Mouse (Mus musculus) C2C12 (cell line): Measurements from ENCODE around the gene 1110051M20Rik.

Experiments
- CEBPB ChIP-seq: IDR thresholded peaks from one replicate; pipeline ENCODE4 v1.6.1; 2011; ENCODE audit warnings: low read depth, mild to moderate bottlenecking, control low read depth, moderate library complexity
- CTCF ChIP-seq: IDR thresholded peaks from one replicate; pipeline ENCODE4 v1.5.1; 2011; ENCODE audit not compliant: control insufficient read depth, insufficient read depth, insufficient read length
- FOSL1 ChIP-seq: IDR thresholded peaks from one replicate; pipeline ENCODE4 v1.8.0; 2011; ENCODE audit warnings: mild to moderate bottlenecking, low read length; ENCODE audit not compliant: poor library complexity, insufficient read depth, severe bottlenecking
- MAX ChIP-seq: IDR thresholded peaks from one replicate; pipeline ENCODE4 v1.6.1; 2011; ENCODE audit warnings: mild to moderate bottlenecking, control low read depth
- MYOD1 ChIP-seq: IDR thresholded peaks from one replicate; pipeline ENCODE4 v1.6.1; 2011; ENCODE audit warnings: low read depth; ENCODE audit not compliant: control insufficient read depth, insufficient read length
- MYOG ChIP-seq: IDR thresholded peaks from one replicate; pipeline ENCODE4 v1.6.1; 2011; ENCODE audit not compliant: control insufficient read depth, insufficient read length; ENCODE audit errors: extremely low read depth
- USF1 ChIP-seq: IDR thresholded peaks from one replicate; pipeline ENCODE4 v1.6.1; 2011; ENCODE audit warnings: low read depth, mild to moderate bottlenecking, control low read depth, moderate library complexity

GRCm38 (mm10) chr2:91256256-91257125, 188.0 kb downstream of the 1110051M20Rik start:
- TF ChIP-seq CTCF (no peak), CEBPB (no peak), MAX (no peak), MYOG (no peak), USF1 (no peak), MYOD1 (no peak), FOSL1 (no peak)
